Mouse (Mus musculus) ES-Bruce4 (cell line): ENCODE measurements around the gene Snap25. TPM values are rescaled to one million over a fixed set of nuclear protein-coding genes. Genes with fewer than 3 reads are reported as not detected.
A peak's percentile ranks its signal among the peaks of the same experiment; 100 is the strongest.

ENCODE experiments used
- H3K27ac ChIP-seq: 2 replicates; pipeline ENCODE4 v1.5.1; 2012; ENCODE audit warnings: low read length, inconsistent platforms; ENCODE audit not compliant: insufficient read depth
- H3K27me3 ChIP-seq: 2 replicates; pipeline ENCODE4 v1.6.1; 2012; ENCODE audit warnings: mild to moderate bottlenecking, low read length, inconsistent platforms; ENCODE audit not compliant: control insufficient read depth, poor library complexity, insufficient read depth, severe bottlenecking
- H3K36me3 ChIP-seq: 2 replicates; pipeline ENCODE4 v1.6.1; 2012; ENCODE audit warnings: inconsistent platforms, mild to moderate bottlenecking, low read length, moderate library complexity; ENCODE audit not compliant: control insufficient read depth, poor library complexity, insufficient read depth, severe bottlenecking
- H3K4me1 ChIP-seq: one replicate; pipeline ENCODE4 v1.8.1; 2011; ENCODE audit warnings: low read length; ENCODE audit not compliant: control insufficient read depth, insufficient read depth
- H3K4me3 ChIP-seq: 2 replicates; pipeline ENCODE4 v1.5.1; 2011; ENCODE audit warnings: low read depth, mild to moderate bottlenecking, low read length
- H3K9ac ChIP-seq: 2 replicates; pipeline ENCODE4 v1.6.1; 2012; ENCODE audit warnings: low read depth, mild to moderate bottlenecking, inconsistent platforms; ENCODE audit not compliant: poor library complexity, severe bottlenecking
- H3K9me3 ChIP-seq: replicated peaks from 2 replicates; pipeline ENCODE4 v1.6.1; 2012; ENCODE audit warnings: mild to moderate bottlenecking, low read length, inconsistent platforms; ENCODE audit not compliant: control insufficient read depth, poor library complexity, insufficient read depth, severe bottlenecking
- CTCF ChIP-seq: IDR thresholded peaks from one replicate; pipeline ENCODE4 v1.8.1; 2011; ENCODE audit warnings: low read depth, low read length
- EP300 ChIP-seq: IDR thresholded peaks from 2 replicates; pipeline ENCODE4 v1.6.1; 2011; ENCODE audit warnings: low read depth, low read length; ENCODE audit not compliant: insufficient read depth
- POLR2A ChIP-seq: IDR thresholded peaks from one replicate; pipeline ENCODE4 v1.8.1; 2011; ENCODE audit warnings: low read length; ENCODE audit not compliant: insufficient read depth
- polyA plus RNA-seq: library from polyadenylated mRNA; stranded (reverse); fragments of >200 nt; gene quantifications from 2 replicates; pipeline ENCODE4 v1.2.4, GENCODE M21; 2011; ENCODE audit warnings: low read depth; ENCODE audit not compliant: missing spikeins, insufficient read depth, insufficient read length

The Snap25 gene
- polyA plus RNA-seq, 1 experiment = 1.0 TPM

- Histone ChIP-seq H3K9me3 (no peaks in the 10 kb centered on the region), H3K4me1 (no peaks in the 10 kb centered on the region), H3K9ac (no peak overlapping the region), H3K36me3 (no peaks in the 10 kb centered on the region), H3K27ac (no peak overlapping the region), H3K27me3 (no peaks in the 10 kb centered on the region), H3K4me3 (no peak overlapping the region)
- TF ChIP-seq CTCF (no peak), POLR2A (no peak), EP300 (no peak)
Observed at GRCm38 (mm10) chr2:136711155-136711554, 2.1 kb upstream of the Snap25 start.

- Histone ChIP-seq H3K4me1 (no peaks in the 10 kb centered on the region), H3K27me3 (no peaks in the 10 kb centered on the region), H3K36me3 (no peaks in the 10 kb centered on the region), H3K4me3 (peak overlapping the region; percentile 42), H3K9ac (no peak overlapping the region), H3K9me3 (no peaks in the 10 kb centered on the region), H3K27ac (no peak overlapping the region)
- no peak for TF ChIP-seq CTCF
- no peak for TF ChIP-seq POLR2A
- no peak for TF ChIP-seq EP300
Observed at GRCm38 (mm10) chr2:136711746-136712440, 1.4 kb upstream of the Snap25 start.

- Histone ChIP-seq H3K4me1 (no peaks in the 10 kb centered on the region), H3K27ac (no peak overlapping the region), H3K4me3 (peak overlapping the region; percentile 42)
Observed at GRCm38 (mm10) chr2:136712441-136713015, 725 bp upstream of the Snap25 start.

GRCm38 (mm10) chr2:136714008-136714411, 757 bp downstream of the Snap25 start:
- Histone ChIP-seq H3K36me3 (no peaks in the 10 kb centered on the region), H3K27ac (no peak overlapping the region), H3K9me3 (no peaks in the 10 kb centered on the region), H3K4me1 (no peaks in the 10 kb centered on the region), H3K27me3 (no peaks in the 10 kb centered on the region), H3K4me3 (peak overlapping the region; percentile 59), H3K9ac (no peak overlapping the region)
- no peak for TF ChIP-seq CTCF

More at GRCm38 (mm10) chr2:136712441-136713015, 725 bp upstream of the Snap25 start:
- H3K36me3 ChIP-seq = no peaks in the 10 kb centered on the region
- no peak for TF ChIP-seq CTCF
- TF ChIP-seq POLR2A = no peak
- no peak for TF ChIP-seq EP300
- H3K9me3 ChIP-seq = no peaks in the 10 kb centered on the region
- no peak overlapping the region for H3K9ac ChIP-seq
- no peaks in the 10 kb centered on the region for H3K27me3 ChIP-seq

- no peaks in the 10 kb centered on the region for H3K36me3 ChIP-seq
- no peak overlapping the region for H3K4me3 ChIP-seq
- H3K9ac ChIP-seq = no peak overlapping the region
- no peaks in the 10 kb centered on the region for H3K9me3 ChIP-seq
- TF ChIP-seq EP300 (no peak), CTCF (no peak), POLR2A (no peak)
- H3K27ac ChIP-seq = no peak overlapping the region
- no peaks in the 10 kb centered on the region for H3K4me1 ChIP-seq
- no peaks in the 10 kb centered on the region for H3K27me3 ChIP-seq
Observed at GRCm38 (mm10) chr2:136715531-136715930, 2.3 kb downstream of the Snap25 start.

- H3K27ac ChIP-seq = no peak overlapping the region
- no peaks in the 10 kb centered on the region for H3K9me3 ChIP-seq
- no peaks in the 10 kb centered on the region for H3K36me3 ChIP-seq
- H3K9ac ChIP-seq = no peak overlapping the region
- no peak overlapping the region for H3K4me3 ChIP-seq
- no peak for TF ChIP-seq POLR2A
- TF ChIP-seq EP300 = no peak
- TF ChIP-seq CTCF = no peak
- no peaks in the 10 kb centered on the region for H3K4me1 ChIP-seq
- H3K27me3 ChIP-seq = no peaks in the 10 kb centered on the region
Observed at GRCm38 (mm10) chr2:136716400-136716799, 3.1 kb downstream of the Snap25 start.
